Mouse (Mus musculus): ENCODE results near the gene Bms1. TPM values are rescaled to one million over a fixed set of nuclear protein-coding genes. Genes with fewer than 3 reads are reported as not detected.
A peak's percentile ranks its signal among the peaks of the same experiment; 100 is the strongest.

Gene Bms1
- 11.1 and 14.9 TPM in 2 replicates for polyA plus RNA-seq (2012; rRNA removed)

DNA sequence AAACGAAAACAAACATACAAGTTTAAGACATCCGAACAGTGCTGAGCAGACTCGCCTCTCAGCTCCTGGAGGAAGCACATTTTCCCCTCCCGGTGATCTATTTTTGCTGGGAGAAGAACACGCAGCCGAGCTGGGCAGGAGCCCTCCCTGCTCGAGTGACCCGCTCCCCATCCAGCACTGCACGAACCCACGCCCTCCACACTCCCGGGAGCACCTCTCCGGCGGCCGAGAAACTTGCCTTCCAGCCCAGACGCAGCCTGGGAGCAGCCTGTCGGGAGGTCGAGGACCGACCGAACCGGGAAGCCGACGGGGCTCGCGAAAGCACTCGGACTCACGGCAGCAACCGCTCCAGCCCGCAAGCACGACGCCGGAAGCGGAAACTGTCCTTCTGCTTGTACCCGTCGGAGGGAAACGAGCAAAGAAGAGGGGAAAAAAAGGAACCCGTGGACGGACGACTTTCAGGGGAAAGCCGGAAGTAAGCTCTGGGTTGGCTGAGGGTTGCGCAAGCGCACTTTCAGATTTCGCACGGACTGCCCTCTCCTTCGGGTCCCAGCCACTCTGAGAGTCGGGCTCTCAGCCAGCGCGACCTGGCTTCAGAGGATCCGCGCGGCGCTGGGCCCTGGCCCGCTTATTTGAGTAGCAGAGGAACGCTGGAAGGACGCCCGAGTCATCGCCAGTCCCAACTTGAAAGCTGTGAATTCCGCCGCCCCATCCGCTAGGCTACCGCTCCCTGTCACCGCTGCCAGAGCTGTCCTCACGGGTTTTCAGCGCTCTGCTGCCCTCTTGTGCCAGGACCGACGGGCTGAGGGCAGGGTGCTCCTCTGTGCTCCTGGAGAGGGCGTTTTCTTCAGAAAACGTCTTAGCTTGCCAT is at the start of gene Bms1:
Gene Bms1, minus strand, starts transcription at position 425 of the 871 bp plus-strand sequence.
- peak; percentile 85 for DNase-seq (ENCODE audit: low spot score)

DNA sequence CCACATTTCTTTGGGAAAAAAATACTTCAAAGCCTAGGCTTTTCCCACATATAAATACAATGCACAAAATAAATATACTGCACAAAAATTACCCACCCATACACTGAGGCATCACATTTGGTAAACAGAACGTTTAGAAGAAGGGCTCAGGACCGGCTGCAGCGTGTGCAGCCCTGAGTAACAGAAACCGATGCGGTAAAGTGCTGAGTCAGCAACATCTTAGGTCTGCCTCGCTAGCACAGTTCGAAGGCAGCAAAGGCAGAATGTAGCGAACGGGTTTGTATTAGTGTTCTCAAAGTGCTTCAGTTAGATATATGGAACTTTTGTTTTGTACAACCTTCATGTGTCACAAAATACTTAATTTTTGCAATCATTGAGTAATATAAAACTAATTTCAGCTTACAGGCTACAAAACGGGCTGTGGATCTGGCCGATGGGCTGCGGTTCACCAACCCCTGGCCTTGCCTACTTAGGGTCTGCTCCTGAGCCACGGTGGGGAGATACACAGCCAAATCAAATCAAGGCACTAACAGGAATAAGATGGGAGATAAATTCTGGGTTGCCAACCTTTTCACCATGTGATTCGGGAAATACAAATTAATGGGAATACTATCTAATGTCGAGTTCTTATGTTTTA is 42.9 kb upstream of the Bms1 start:
- DNase-seq (ENCODE audit: low spot score) = no peak

- DNase-seq (ENCODE audit: low spot score) = no peak
Observed at GRCm38 (mm10) chr6:118457726-118458125, 38.5 kb upstream of the Bms1 start.

GRCm38 (mm10) chr6:118455042-118455631 is 35.9 kb upstream of the Bms1 start, which contains the start of gene Zfp248:
Gene Zfp248 (minus strand): TSS chr6:118455528.
- DNase-seq (ENCODE audit: low spot score) = peak; percentile 72

DNA sequence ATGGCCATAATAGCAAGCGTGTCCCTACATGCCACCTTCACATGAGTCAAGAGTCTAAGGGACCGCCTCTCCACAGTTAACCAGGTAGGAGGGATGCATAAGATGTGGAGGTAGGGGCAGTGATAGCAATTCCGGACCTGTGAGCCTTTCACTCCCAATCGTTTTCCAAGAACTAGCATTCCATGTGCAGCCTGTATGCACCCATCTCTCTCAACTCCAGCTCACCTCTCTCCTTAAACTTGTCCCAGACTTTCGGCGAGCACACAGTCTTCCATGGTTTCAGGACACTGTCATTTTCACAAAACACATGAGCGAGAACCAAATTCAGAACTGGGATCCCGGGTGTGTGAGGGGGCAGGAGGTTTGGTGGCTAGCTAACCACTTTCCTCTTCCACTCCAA is 35.2 kb upstream of the Bms1 start:
- no peak for DNase-seq (ENCODE audit: low spot score)

GRCm38 (mm10) chr6:118431502-118431901 is 12.2 kb upstream of the Bms1 start:
- DNase-seq (ENCODE audit: low spot score) = no peak

- no peak for DNase-seq (ENCODE audit: low spot score)
Observed at GRCm38 (mm10) chr6:118426666-118427065, 7.4 kb upstream of the Bms1 start.

- no peak for DNase-seq (ENCODE audit: low spot score)
Observed at GRCm38 (mm10) chr6:118410428-118410827, 8.8 kb downstream of the Bms1 start.

- DNase-seq (ENCODE audit: low spot score) = no peak
Observed at GRCm38 (mm10) chr6:118408510-118408909, 10.8 kb downstream of the Bms1 start.

- DNase-seq (ENCODE audit: low spot score) = no peak
Observed at GRCm38 (mm10) chr6:118406421-118406820, 12.9 kb downstream of the Bms1 start.

DNA sequence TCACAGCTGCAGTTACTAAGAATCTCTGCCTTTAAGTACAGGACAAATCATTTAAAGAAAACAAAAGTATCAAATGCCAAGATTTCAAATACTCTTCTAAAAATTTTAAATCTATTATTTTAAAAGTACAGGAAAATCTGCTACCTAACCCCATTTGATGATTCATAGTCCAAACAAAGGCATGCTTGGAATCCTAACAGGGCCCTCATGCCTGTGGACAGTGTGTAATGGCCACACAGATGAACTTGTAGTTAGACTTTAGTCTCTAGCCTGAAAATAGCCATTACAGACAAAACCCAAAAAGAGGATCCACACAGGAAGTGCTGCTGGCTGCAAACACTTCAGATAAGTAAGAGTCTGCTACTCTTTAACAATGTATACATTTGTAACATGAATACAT is 28.5 kb downstream of the Bms1 start:
- no peak for DNase-seq (ENCODE audit: low spot score)

GRCm38 (mm10) chr6:118385962-118386361 is 33.3 kb downstream of the Bms1 start:
- DNase-seq (ENCODE audit: low spot score) = no peak

DNA sequence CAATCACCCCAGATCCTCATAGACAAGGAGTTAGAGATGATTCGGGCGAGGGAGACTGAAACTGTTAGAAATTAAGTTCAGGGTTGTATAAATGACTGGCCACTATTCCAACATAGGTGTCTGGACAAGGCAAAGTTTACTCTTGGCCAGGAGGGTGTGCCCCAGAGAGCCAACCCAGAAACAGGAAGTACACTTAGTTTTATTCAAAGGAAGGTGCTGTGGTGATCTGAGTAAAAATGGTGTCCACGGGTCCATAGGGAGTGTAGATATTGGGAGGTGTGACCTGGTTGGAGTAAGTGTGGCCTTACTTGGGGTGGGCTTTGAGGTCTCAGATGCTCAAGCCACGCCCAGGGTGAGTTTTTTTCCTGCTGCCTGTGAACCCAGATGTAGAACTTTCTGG is 38.0 kb downstream of the Bms1 start:
- DNase-seq (ENCODE audit: low spot score) = no peak

DNA sequence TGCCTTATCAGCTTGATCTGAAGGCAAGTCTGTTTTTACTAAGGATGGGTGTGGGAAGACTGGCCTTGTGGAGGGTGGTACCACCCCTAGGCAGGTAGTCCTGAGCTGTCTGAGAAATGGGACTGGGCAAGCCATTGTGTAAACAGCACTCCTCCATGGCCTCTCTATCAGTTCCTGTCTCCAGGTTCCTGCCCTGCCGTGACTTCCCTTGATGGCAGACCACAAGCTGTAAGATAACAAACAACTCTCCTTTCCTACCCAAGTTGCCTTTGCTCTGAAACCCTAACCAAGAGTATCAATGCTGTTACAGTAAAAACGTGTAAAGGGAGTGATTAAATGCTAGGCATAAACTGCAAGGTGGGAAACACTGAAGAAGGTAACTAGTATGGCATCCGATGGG is 38.6 kb downstream of the Bms1 start:
- DNase-seq (ENCODE audit: low spot score) = no peak

DNA sequence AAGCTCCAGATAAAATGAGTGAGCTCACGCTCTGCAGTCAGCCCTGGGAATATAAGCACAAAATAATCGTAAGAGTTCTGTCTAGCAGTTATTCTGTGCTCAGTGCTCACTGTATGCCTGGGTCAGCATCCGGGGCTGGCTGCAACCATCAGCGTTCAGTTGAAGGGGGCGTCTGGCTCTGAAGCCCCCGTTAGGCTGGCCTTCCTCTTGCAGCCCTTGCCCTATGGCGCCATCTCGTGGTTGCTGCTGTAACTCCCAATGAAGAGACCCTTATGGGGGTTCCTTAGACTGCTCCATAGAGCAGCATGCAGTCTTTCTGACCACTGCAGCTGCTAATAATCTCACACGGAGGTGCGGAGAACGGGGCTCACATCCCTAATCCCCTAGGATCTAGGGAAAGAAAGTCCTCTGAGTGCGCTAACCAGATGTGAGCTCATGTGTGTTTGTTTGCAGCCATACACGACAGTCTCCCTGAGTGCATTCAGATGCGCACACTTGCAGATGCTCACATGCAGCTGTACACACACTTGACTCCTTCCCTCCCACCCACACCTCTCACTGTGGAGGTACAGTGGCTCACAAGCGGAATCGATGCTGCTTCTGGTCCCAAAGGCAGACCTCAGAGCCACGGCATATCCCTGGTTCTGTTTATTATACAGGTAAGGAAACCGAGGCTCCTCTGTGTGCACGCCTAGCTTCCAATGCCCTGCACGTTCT is 39.7 kb downstream of the Bms1 start:
- peak; percentile 35 for DNase-seq (ENCODE audit: low spot score)

- no peak for DNase-seq (ENCODE audit: low spot score)
Observed at GRCm38 (mm10) chr6:118377611-118378010, 41.7 kb downstream of the Bms1 start.

DNA sequence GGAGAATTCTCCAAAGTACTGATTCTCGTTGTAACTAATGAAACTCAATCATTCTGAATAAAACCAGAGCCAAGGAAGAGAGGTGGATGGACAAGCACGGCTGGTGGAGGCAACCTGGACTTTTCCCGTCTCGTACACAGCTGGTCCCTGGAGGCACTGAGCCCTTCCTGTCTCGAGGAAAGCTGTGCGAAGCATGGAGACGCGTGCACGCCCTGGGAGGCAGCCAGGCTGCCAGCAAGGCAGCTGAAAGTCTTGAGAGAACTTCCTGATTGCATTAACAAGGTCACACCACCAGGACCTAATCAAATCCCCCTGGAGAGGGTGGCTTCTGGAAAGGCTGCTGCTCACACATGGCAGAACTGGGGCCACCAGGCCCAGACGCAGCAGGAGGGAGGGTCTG is 43.3 kb downstream of the Bms1 start:
- DNase-seq (ENCODE audit: low spot score) = no peak

GRCm38 (mm10) chr6:118375457-118375856 is 43.8 kb downstream of the Bms1 start:
- DNase-seq (ENCODE audit: low spot score) = no peak

DNA sequence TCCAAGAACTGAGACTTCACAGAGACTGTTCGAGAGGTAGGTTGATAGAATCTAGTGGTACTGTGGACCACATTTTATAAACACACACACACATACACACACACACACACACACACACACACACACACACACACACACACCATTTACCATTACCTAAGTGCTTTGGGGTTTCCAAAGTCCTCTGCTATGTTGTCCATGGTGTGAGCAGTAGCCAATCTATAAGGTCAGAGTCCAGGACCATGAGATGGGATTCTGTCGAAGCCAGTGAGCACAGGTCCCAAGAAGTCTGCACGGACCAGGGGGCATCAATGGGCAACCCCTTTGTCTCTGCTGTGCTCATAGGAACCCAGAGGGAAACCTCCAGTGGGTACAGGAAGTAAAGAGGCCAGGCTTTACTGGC is 44.2 kb downstream of the Bms1 start:
- no peak for DNase-seq (ENCODE audit: low spot score)

- DNase-seq (ENCODE audit: low spot score) = peak; percentile 41
Observed at GRCm38 (mm10) chr6:118373294-118373693, 46.0 kb downstream of the Bms1 start.

DNA sequence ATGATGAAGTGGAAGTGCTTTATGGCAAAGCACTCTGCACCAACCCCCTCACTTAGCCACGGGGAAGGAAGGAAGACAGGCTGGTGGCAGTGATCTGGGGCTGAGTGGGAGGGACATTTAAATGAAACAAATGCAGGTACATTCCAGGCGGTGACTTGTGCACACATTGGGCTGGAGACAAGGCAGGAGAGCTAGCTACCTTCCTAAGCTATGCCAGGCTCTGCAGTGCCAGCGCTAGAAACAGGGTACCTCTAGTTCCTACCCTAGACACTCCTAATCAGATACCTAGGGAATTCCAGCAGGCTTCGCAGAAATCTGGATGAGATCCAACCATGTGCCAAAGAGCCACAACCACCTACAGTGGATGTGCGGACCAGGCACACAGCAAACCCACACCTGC is 46.5 kb downstream of the Bms1 start:
- no peak for DNase-seq (ENCODE audit: low spot score)

- DNase-seq (ENCODE audit: low spot score) = no peak
Observed at GRCm38 (mm10) chr6:118367502-118367901, 51.8 kb downstream of the Bms1 start.
